Mouse (Mus musculus): ENCODE measurements around the gene Zdhhc8. TPM values are rescaled to one million over a fixed set of nuclear protein-coding genes. Genes with fewer than 3 reads are reported as not detected.
"Not testable (repeated sequence)": the region's sequence is repeated elsewhere in the genome, so short reads cannot be mapped to it uniquely, and the experiment has no call there.

The Zdhhc8 gene
- total RNA-seq, 2 experiments from 2014 or later: 68.5 to 70.0 TPM

- DNase-seq: not testable (repeated sequence)
These were observed 39.4 kb downstream of the Zdhhc8 start for GRCm38 (mm10) chr16:18195561-18195960.

- peak; percentile 50 to 63 for DNase-seq
These were observed 39.9 kb downstream of the Zdhhc8 start for GRCm38 (mm10) chr16:18195068-18195467.

- no peak for DNase-seq
These were observed 40.5 kb downstream of the Zdhhc8 start for GRCm38 (mm10) chr16:18194208-18194985.

DNA sequence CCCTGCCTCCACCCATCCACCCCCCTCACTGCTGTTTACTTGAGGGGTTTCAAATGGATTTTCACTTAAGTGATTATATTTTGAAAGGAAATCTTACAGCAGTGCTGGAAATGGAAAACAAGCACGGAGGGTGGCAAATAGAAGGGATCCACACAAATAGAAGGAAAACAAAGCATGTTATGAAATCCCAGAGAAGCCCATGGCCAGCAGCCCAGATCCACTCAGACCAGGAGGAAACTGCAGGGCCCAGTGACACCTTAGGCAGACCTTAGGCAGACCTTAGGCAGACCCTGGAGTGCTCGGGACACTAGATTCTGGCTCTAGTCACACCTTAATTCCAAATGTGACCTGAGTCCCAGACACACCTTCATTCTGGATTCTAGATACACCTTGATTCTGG, 43.9 kb downstream of the Zdhhc8 start:
- no peak for DNase-seq

DNA sequence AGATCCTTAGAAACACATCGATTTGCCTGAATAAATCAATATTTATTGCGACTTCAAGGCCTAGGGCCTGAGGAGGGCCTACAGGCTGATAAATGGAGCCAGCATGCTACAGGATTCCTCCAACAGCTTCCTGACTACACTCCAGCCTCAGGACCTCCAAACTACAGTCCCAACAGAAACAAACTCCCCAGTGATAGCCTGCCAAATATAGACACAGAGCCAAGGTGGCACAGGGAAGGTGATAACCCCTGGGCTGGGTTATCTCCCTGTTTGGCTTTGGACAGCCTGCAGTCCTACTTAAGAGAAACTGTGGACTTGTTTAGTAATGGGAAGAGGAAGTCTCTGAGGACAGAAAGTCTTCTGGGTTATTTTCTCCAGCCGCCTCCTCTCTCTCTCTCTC, 47.7 kb downstream of the Zdhhc8 start:
- DNase-seq: no peak

- no peak for DNase-seq
These were observed 48.1 kb downstream of the Zdhhc8 start for GRCm38 (mm10) chr16:18186798-18187197.

DNA sequence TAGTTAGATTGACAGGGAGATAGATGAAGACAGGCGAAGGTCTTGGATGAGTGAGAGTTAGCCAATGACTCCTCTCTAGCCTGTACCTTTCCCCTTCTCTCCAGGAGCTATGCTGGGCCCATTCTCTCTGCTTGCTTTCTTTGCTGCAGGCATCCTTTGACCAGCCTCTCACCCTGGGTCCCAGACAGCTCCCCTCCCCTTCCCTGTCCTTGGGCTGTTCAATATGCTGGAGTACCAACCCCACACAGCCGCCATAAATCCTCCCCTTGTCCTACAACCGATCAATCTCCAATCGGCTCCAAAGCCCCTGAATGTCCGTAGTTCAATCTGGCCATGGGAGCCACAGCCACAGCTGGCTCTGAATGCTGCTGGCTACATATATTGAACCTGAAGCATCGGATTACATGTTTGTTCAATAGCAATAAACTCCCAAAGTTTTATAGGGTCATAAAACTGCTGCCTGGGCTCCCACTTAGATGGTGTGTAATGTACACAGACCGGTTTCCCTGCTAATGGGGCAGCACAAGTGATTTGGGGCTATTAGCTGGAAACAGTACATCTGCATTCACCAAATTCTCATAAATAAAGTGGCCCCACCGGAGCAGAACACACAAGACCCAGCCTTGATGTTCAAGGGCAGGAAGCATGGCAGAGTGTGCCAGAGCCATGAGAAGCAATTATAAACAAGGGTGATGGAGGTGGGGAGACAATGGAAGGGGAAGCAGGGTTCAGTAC, 49.1 kb downstream of the Zdhhc8 start:
- DNase-seq: no peak

GRCm38 (mm10) chr16:18182766-18183165, 52.2 kb downstream of the Zdhhc8 start:
- no peak for DNase-seq

GRCm38 (mm10) chr16:18181398-18181797, 53.5 kb downstream of the Zdhhc8 start:
- DNase-seq: no peak

GRCm38 (mm10) chr16:18179591-18179990, 55.3 kb downstream of the Zdhhc8 start:
- no peak for DNase-seq

DNA sequence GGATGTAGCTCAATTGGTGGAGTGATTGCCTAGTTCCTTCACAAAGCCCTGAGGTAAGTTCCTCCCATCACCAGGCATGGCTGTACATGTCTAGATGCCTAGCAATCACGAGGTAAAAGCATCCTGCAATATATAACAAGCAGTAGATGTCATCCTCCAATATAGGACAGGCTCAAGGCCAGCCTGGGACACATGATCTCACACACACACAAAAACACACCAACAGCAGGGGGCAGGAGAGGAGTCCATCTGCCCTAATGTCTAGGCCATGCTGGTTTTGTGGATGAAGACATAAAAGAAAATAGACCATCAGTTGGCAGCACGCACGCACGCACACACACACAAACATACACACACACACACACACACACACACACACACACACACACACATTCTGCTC, 58.2 kb downstream of the Zdhhc8 start:
- DNase-seq: no peak

GRCm38 (mm10) chr16:18175817-18176541, 59.0 kb downstream of the Zdhhc8 start:
- DNase-seq: no peak

GRCm38 (mm10) chr16:18173788-18174187, 61.1 kb downstream of the Zdhhc8 start:
- peak; percentile 40 to 45 for DNase-seq

DNA sequence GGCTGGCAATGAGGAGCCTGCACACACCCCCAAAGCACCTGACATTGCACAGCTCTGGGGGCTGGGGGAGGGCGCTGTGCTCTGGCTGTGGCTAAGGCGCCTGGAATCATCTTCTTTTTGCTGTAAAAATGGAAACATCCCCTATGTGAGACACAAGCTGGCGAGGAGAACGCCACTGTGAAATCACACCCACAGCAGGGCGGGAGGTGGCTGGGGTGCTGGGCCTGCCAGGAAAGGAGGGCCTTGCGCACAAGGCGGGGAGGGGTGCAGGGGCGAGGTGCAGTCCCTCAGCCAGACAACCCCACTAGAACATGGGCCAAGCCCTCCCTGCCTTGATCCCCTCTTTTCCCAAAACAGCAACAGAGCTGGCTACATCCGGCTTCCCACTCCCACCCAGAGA, 61.7 kb downstream of the Zdhhc8 start:
- DNase-seq: peak; percentile 62 to 65

DNA sequence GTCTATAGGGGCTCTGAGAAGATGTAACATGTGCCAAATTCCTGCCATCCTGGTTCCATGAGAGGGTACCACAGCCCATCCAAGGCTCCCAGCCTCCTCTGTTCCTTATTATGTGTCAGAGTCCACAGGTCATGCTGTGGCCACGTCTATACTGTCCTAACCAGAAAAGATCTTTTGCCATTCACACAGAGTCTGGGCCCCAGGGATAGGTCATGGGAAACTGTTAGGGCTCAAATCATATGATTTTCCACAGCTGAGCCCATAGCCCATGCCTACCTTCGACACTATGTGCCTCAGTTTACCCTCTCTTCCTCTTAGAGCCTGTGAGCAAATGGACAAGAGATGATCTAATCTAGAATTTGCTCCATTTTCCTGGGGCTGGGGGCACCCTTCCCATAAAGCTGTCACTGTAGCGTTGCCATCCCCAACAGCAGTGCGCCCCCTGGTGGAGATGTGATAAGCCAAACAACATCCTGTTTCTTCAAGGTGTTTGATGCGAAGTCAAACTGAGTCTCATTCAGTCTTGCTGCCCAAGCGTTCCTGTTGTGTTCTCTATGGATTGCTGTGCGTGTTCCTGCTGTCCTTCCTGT, 62.6 kb downstream of the Zdhhc8 start:
- peak; percentile 77 to 83 for DNase-seq

Small RNA genes within 50 kb of the gene (microRNA-seq; reads per million reads assigned to microRNA genes)
- 0.21 to 0.30 reads per million in 2 experiments for gene Gm24572
- gene Mir1306: 245 to 251 reads per million in 2 experiments

Other genes with a start within 250 kb of the Zdhhc8 start
- gene Dgcr6, start 182.3 kb downstream of the Zdhhc8 start, total RNA-seq (2021): 10 to 100 TPM; 66.1 to 70.8 TPM
- gene Prodh, start 144.9 kb downstream of the Zdhhc8 start, total RNA-seq (2021): 10 to 100 TPM; 32.7 to 42.6 TPM
- 100 to 1,000 TPM in 1 of 2 experiments, 10 to 100 TPM in 1; 96.1 to 105 TPM for gene Rtn4r, start 107.5 kb downstream of the Zdhhc8 start, total RNA-seq (2021)
- not detected for gene Ccdc188, start 17.3 kb downstream of the Zdhhc8 start, total RNA-seq (2021)
- gene Trmt2a, start 13.5 kb upstream of the Zdhhc8 start, total RNA-seq (2021): 10 to 100 TPM; 48.9 to 64.1 TPM
- gene Ranbp1, start 13.6 kb upstream of the Zdhhc8 start, total RNA-seq (2021): 10 to 100 TPM; 85.1 to 90.7 TPM
- gene Gm49776, start 23.2 kb upstream of the Zdhhc8 start, total RNA-seq (2021): not detected
- 10 to 100 TPM; 45.1 to 50.2 TPM for gene Dgcr8, start 54.1 kb upstream of the Zdhhc8 start, total RNA-seq (2021)
- 100 to 1,000 TPM; 124 to 125 TPM for gene Tango2, start 113.0 kb upstream of the Zdhhc8 start, total RNA-seq (2021)
- gene Arvcf, start 113.0 kb upstream of the Zdhhc8 start, total RNA-seq (2021): 10 to 100 TPM; 36.2 to 37.7 TPM
- 10 to 100 TPM; 19.6 to 21.7 TPM for gene Txnrd2, start 191.2 kb upstream of the Zdhhc8 start, total RNA-seq (2021)
- gene Comt, start 191.7 kb upstream of the Zdhhc8 start, total RNA-seq (2021): 10 to 100 TPM; 66.3 to 68.1 TPM

Measured in layer of hippocampus, postnatal 36 days (tissue).